Mouse (Mus musculus) liver, adult 2 months (tissue): ENCODE results near the gene Aatk. TPM values are rescaled to one million over a fixed set of nuclear protein-coding genes. Genes with fewer than 3 reads are reported as not detected.

Source experiments
- DNase-seq: peaks from one replicate; pipeline ENCODE4 v3.0.0-alpha.2; 2011; ENCODE audit warnings: low read depth, low spot score; ENCODE audit errors: extremely low read depth
- H3K27ac ChIP-seq: fragments of 200-500 bp; replicated peaks from 2 replicates; pipeline ENCODE4 v1.5.1; 2012; ENCODE audit warnings: low read depth, mild to moderate bottlenecking, control low read depth, inconsistent platforms, low read length; ENCODE audit not compliant: insufficient read depth
- H3K27me3 ChIP-seq: fragments of 200-500 bp; 2 replicates; pipeline ENCODE4 v1.6.1; 2012; ENCODE audit warnings: mild to moderate bottlenecking, moderate library complexity, low read length, inconsistent platforms; ENCODE audit not compliant: control insufficient read depth, insufficient read depth
- H3K36me3 ChIP-seq: fragments of 200-500 bp; 2 replicates; pipeline ENCODE4 v1.6.1; 2012; ENCODE audit warnings: low read length, inconsistent platforms; ENCODE audit not compliant: control insufficient read depth, insufficient read depth
- H3K4me1 ChIP-seq: fragments of 200-500 bp; 2 replicates; pipeline ENCODE4 v1.6.1; 2011; ENCODE audit warnings: low read length; ENCODE audit not compliant: control insufficient read depth, insufficient read depth
- H3K4me3 ChIP-seq: fragments of 200-500 bp; 2 replicates; pipeline ENCODE4 v1.5.1; 2011; ENCODE audit warnings: low read depth, mild to moderate bottlenecking, control low read depth, low read length, moderate library complexity; ENCODE audit not compliant: insufficient read depth
- H3K79me2 ChIP-seq: fragments of 200-500 bp; 2 replicates; pipeline ENCODE4 v1.6.1; 2012; ENCODE audit warnings: inconsistent platforms, mild to moderate bottlenecking, low read length, moderate library complexity; ENCODE audit not compliant: control insufficient read depth, insufficient read depth
- H3K9ac ChIP-seq: fragments of 200-500 bp; 2 replicates; pipeline ENCODE4 v1.6.1; 2012; ENCODE audit warnings: low read depth, mild to moderate bottlenecking, control low read depth, inconsistent platforms, low read length
- CTCF ChIP-seq: fragments of 200-500 bp; IDR thresholded peaks from 2 replicates; pipeline ENCODE4 v1.5.1; 2011; ENCODE audit warnings: low read depth, low read length, control low read depth
- POLR2A ChIP-seq: fragments of 200-500 bp; IDR thresholded peaks from 2 replicates; pipeline ENCODE4 v1.6.1; 2011; ENCODE audit warnings: low read length, control low read depth; ENCODE audit not compliant: insufficient read depth; ENCODE audit errors: extremely low read depth
- WGBS: fragments of 180-500 bp; shearing (Covaris S2); methylation state at CpG from one replicate; pipeline ENCODE4 v1.1.7; 2018; 5-methylcytosine and 5-hydroxymethylcytosine counted together
- polyA plus RNA-seq: library from polyadenylated mRNA; depleted of rRNA; stranded (reverse); fragments of >200 nt; gene quantifications from 2 replicates; pipeline ENCODE4 v1.2.3, GENCODE M21; 2012; rRNA removed
- total RNA-seq: library from RNA; depleted of rRNA; stranded (reverse); fragments of >200 nt; gene quantifications from 2 replicates; pipeline ENCODE4 v1.2.3, GENCODE M21; 2014; rRNA removed

The Aatk gene
- total and polyA plus RNA-seq, 2 experiments = 1.0 to 2.0 TPM

DNA sequence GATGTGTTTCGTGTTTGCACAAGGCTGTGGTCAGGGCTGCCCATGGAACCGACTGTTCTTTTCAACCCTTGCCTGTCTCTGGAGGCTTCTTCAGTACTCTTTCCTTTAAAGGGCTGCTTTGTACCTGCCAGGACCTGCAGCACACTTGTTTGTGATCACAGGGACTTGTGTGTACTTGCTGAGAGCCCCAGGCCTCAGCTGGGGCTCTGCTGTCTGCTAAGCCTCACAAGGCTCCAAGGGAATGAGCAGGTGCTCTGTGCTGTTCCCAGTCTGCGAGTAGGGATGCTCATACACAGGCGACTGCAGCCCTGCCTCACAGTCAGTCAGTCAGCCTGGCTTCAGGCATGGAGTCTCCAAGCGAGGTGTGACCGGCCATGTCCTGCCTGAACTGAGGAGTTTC, 80.7 kb downstream of the Aatk start:
- Histone ChIP-seq H3K27ac (no peak overlapping the region), H3K4me1 (peaks cover 3% of the 10 kb centered on the region), H3K4me3 (no peak overlapping the region), H3K9ac (no peak overlapping the region), H3K36me3 (peaks cover 11% of the 10 kb centered on the region), H3K79me2 (peaks cover 7% of the 10 kb centered on the region; the same call in 1 of the 2 replicates), H3K27me3 (no peaks in the 10 kb centered on the region)
- TF ChIP-seq POLR2A = no peak
- no peak for TF ChIP-seq CTCF
- no peak for DNase-seq
- WGBS = 89% methylated on average over 6 of the region's 6 CpGs

DNA sequence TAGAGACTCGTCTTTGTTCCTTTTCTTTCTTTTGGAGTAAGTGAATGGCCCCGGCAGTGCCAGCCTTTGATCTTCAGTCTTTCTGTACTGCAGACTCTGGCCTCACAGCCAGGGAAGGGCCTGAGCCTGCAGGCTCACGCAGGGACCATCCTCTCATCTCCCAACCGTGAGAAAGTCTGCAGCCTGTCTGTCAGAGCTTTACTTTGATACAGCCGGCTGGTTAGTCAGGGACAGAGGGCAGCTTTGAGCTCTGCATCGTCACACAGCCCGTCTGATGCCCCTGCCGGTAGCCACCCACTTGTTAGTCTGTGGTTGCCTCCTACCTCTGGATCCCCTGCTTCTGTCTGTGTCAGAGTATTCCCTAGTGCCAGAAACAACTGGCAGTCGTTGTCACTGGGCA, 81.9 kb downstream of the Aatk start:
- H3K4me1 ChIP-seq = peaks cover 3% of the 10 kb centered on the region
- H3K36me3 ChIP-seq = peaks cover 20% of the 10 kb centered on the region
- H3K4me3 ChIP-seq = no peak overlapping the region
- WGBS = 82% methylated on average over 9 of the region's 9 CpGs
- no peak overlapping the region for H3K27ac ChIP-seq
- no peaks in the 10 kb centered on the region for H3K27me3 ChIP-seq
- DNase-seq = no peak
- H3K79me2 ChIP-seq = peaks cover 7% of the 10 kb centered on the region; the same call in 1 of the 2 replicates
- H3K9ac ChIP-seq = no peak overlapping the region
- TF ChIP-seq POLR2A (no peak), CTCF (no peak)

DNA sequence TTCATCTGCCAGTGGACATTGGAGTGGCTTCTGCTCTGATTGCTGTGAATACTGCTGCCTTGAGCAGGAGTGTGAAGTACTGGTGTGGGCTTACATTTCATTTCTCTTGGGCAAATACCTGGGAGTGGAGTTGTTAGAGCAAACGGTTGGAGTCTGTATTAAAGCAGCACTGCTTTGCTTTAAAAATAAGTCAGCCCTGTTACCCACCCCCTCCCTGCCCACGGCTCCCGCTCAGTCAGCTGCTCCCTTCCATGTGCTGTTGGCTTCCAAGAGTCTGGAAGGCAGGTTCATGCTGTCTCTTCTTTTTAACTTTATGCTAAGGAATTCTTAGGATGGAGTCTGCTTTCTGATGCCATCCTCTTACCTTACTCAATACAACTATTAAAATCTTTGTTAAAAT, 85.5 kb downstream of the Aatk start:
- Histone ChIP-seq H3K27me3 (no peaks in the 10 kb centered on the region), H3K9ac (no peak overlapping the region), H3K4me1 (no peaks in the 10 kb centered on the region), H3K79me2 (peaks cover 28% of the 10 kb centered on the region), H3K27ac (no peak overlapping the region), H3K4me3 (no peak overlapping the region), H3K36me3 (peaks cover 27% of the 10 kb centered on the region)
- no peak for TF ChIP-seq CTCF
- WGBS = 81% methylated on average over 3 of the region's 3 CpGs
- DNase-seq = no peak

DNA sequence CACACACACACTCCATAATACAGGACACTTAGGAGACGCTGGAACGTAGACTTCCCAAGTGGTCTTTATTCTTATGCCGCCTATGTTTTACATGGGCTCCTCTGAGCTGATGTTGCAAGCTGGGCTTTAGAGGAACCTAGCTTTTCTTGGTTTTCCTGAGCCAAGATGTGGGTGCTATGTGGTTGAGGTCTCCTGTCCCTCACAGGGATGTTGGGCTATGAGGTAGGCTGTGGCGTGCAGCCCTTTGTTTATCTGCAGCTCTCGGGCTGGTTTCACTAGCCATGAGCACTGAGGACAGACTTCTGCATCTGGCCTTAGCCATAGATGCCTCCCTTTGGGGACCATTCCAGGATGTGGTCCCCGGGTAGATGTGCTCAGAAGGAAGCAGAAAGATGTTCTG, 86.3 kb downstream of the Aatk start:
- TF ChIP-seq POLR2A (no peak), CTCF (no peak)
- no peaks in the 10 kb centered on the region for H3K27me3 ChIP-seq
- peaks cover 3% of the 10 kb centered on the region for H3K4me1 ChIP-seq
- no peak overlapping the region for H3K9ac ChIP-seq
- H3K27ac ChIP-seq = no peak overlapping the region
- DNase-seq = no peak
- H3K79me2 ChIP-seq = peaks cover 35% of the 10 kb centered on the region
- H3K4me3 ChIP-seq = no peak overlapping the region
- peaks cover 27% of the 10 kb centered on the region for H3K36me3 ChIP-seq
- WGBS = 95% methylated on average over 6 of the region's 6 CpGs

DNA sequence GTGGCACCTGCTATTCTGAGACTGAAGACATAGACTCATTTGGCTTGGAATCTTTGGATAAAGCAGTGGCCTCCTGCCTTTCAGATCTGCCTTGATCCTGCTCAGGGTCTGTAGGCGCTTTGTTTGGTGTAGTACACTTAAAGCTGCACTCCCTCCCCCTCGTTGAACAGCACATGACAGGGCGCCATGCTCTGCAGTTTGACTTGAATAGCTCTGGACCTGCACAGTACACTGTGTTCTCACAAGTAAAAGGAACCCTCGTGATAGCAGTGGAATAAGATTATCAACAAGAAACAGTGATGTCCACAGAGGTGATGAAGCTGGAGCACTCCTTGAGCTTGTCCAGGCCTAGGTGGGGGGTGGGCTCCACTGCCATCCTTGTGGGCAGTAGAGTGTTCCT, 87.3 kb downstream of the Aatk start:
- DNase-seq = no peak
- Histone ChIP-seq H3K79me2 (peaks cover 37% of the 10 kb centered on the region), H3K4me1 (peaks cover 11% of the 10 kb centered on the region), H3K27me3 (no peaks in the 10 kb centered on the region), H3K27ac (no peak overlapping the region), H3K36me3 (peaks cover 27% of the 10 kb centered on the region), H3K9ac (no peak overlapping the region), H3K4me3 (no peak overlapping the region)
- WGBS = 82% methylated on average over 4 of the region's 4 CpGs
- TF ChIP-seq POLR2A (no peak), CTCF (no peak)

DNA sequence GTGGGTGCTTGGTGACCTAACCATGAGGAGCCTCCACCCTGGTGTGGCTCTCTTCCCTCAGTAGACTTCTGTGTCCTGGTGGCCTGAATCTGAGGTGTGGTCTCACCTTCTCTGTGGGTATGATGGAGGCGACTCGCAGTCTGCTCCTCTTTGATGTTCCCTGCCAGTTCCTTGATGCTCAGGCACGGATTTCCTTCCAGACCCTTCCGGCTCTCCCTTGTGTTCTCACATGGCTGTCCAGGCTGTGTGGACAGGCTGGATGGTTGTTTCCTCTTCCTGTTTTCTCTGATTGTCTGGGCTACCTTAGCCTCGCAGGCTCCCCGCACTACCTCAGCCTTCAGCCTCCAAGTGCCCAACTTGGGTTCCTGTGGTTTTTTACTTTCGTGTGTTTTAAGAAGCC, 88.1 kb downstream of the Aatk start:
- Histone ChIP-seq H3K4me1 (peaks cover 19% of the 10 kb centered on the region), H3K9ac (no peak overlapping the region), H3K36me3 (peaks cover 27% of the 10 kb centered on the region), H3K4me3 (no peak overlapping the region), H3K27ac (no peak overlapping the region), H3K79me2 (peaks cover 43% of the 10 kb centered on the region), H3K27me3 (no peaks in the 10 kb centered on the region)
- no peak for TF ChIP-seq CTCF
- no peak for TF ChIP-seq POLR2A
- no peak for DNase-seq
- 76% methylated on average over 7 of the region's 7 CpGs for WGBS

Other genes with a start within 250 kb of the Aatk start
- 20.6 and 21.6 TPM in 2 replicates for gene Chmp6, start 133.7 kb downstream of the Aatk start, total RNA-seq
- 34.2 and 34.9 TPM in 2 replicates for gene Chmp6, start 133.7 kb downstream of the Aatk start, polyA plus RNA-seq
- gene Baiap2, start 104.4 kb downstream of the Aatk start, total RNA-seq = 11.6 and 16.2 TPM in 2 replicates
- gene Baiap2, start 104.4 kb downstream of the Aatk start, polyA plus RNA-seq = 45.6 and 59.4 TPM in 2 replicates
- gene Cep131, start 39.7 kb upstream of the Aatk start, total RNA-seq = 1.9 and 2.2 TPM in 2 replicates
- 2.3 and 2.8 TPM in 2 replicates for gene Cep131, start 39.7 kb upstream of the Aatk start, polyA plus RNA-seq
- gene Tepsin, start 51.6 kb upstream of the Aatk start, total RNA-seq = 4.6 and 7.4 TPM in 2 replicates
- gene Tepsin, start 51.6 kb upstream of the Aatk start, polyA plus RNA-seq = 16.5 and 24.9 TPM in 2 replicates
- 13.7 and 19.9 TPM in 2 replicates for gene Ndufaf8, start 51.8 kb upstream of the Aatk start, total RNA-seq
- gene Ndufaf8, start 51.8 kb upstream of the Aatk start, polyA plus RNA-seq = 55.4 and 59.8 TPM in 2 replicates
- 41.1 and 47.8 TPM in 2 replicates for gene Slc38a10, start 104.2 kb upstream of the Aatk start, total RNA-seq
- gene Slc38a10, start 104.2 kb upstream of the Aatk start, polyA plus RNA-seq = 75.1 and 90.2 TPM in 2 replicates
- gene Bahcc1, start 185.8 kb upstream of the Aatk start, total RNA-seq = 1.2 and 1.5 TPM in 2 replicates
- gene Bahcc1, start 185.8 kb upstream of the Aatk start, polyA plus RNA-seq = 3.4 and 3.5 TPM in 2 replicates